Mouse (Mus musculus) lung, postnatal 0 days (tissue): ENCODE measurements around the gene Golga2.

Experiments used
- CTCF ChIP-seq: IDR thresholded peaks from 2 replicates; pipeline ENCODE4 v1.5.1; 2016; ENCODE audit warnings: antibody characterized with exemption, mild to moderate bottlenecking
- EP300 ChIP-seq: IDR thresholded peaks from 2 replicates; pipeline ENCODE4 v1.6.1; 2016; ENCODE audit warnings: antibody characterized with exemption, mild to moderate bottlenecking, control low read depth

DNA sequence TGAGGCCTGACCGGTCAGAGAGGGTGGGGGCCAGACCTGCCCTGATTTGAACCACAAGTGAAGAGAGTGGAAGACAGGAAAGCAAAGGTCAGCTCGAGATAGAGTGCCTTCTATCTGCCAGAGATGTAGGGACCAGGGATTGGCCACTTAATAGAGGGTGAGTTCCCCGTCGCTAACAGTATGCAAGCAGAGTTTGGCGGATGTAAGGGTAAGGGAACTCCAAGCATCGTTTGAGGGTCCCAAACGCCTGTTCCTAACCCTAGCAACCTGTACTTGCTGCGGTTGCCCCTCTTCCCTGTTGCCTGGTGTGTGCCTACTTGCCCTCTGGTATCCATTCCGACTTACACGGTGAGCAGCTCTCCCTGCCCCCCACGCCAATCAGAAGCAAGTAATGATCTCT is 33.5 kb downstream of the Golga2 start:
- no peak for TF ChIP-seq EP300
- no peak for TF ChIP-seq CTCF
